Comparison of ENCODE assay signal across 17 mouse cellular contexts in the genomic region with DNA sequence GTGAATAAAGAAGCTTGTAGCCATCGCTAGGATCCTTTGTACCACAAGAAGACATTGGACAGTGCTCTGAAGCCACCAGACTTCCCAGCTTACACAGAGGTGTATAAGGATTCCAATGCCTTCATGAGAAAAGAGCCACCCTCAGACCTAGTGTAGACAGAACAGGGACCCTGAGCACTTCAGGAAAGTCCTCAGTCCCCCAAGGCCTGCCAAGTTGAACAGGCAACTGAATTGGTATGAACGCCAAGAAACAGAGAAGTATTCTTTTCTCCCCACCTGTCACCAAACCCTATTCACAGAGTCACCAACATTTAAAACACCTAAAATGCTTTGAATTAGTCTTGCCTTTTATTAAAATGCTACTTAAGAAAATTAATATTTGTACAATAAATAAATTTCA.
"Had no signal": no experiment of that assay in that cellular context is flagged by ENCODE, and none has a peak within 500 bp of the region (broad histone marks: within the 10 kb centered on the region; RNA-seq: fewer than 3 reads in every experiment).

No protein-coding gene starts in this region.

- H3K4me2 ChIP-seq: lung, embryonic 15.5 days; midbrain, embryonic 11.5 days; midbrain, embryonic 13.5 days; midbrain, embryonic 15.5 days; neural tube, embryonic 12.5 days; stomach, embryonic 15.5 days had no signal

- H3K4me1 ChIP-seq: lung, embryonic 15.5 days; megakaryocyte, embryonic 14.5 days; midbrain, embryonic 15.5 days; neural tube, embryonic 12.5 days; stomach, embryonic 15.5 days had no signal

- H3K27me3 ChIP-seq: lung, embryonic 15.5 days; megakaryocyte, embryonic 14.5 days; midbrain, embryonic 13.5 days; midbrain, embryonic 15.5 days; neural tube, embryonic 12.5 days; stomach, embryonic 15.5 days had no signal

- DNase-seq: lung, adult 2 months; lung, postnatal 14 days; lung, postnatal 36 days; right cerebral cortex, postnatal 14 days; thymus, adult 2 months; thymus, postnatal 14 days; thymus, postnatal 36 days had no signal

- H3K36me3 ChIP-seq: lung, embryonic 15.5 days; midbrain, embryonic 13.5 days; midbrain, embryonic 15.5 days; neural tube, embryonic 12.5 days; stomach, embryonic 15.5 days had no signal

- ATAC-seq: lung, postnatal 0 days; midbrain, embryonic 13.5 days; midbrain, embryonic 15.5 days had no signal

- H3K9me3 ChIP-seq: lung, embryonic 15.5 days; midbrain, embryonic 15.5 days; neural tube, embryonic 12.5 days; stomach, embryonic 15.5 days had no signal

- H3K9ac ChIP-seq: lung, embryonic 15.5 days; midbrain, embryonic 13.5 days; midbrain, embryonic 15.5 days; neural tube, embryonic 12.5 days; stomach, embryonic 15.5 days had no signal

- H3K4me3 ChIP-seq: lung, embryonic 15.5 days; megakaryocyte, embryonic 14.5 days; midbrain, embryonic 13.5 days; midbrain, embryonic 15.5 days; neural tube, embryonic 12.5 days; stomach, embryonic 15.5 days had no signal

- H3K27ac ChIP-seq: lung, embryonic 15.5 days; macrophage; midbrain, embryonic 13.5 days; midbrain, embryonic 15.5 days; neural tube, embryonic 12.5 days; stomach, embryonic 15.5 days; stomach, postnatal 0 days had no signal
